Mouse (Mus musculus) neural tube, embryonic 14.5 days (tissue): Measurements from ENCODE around the gene Tulp4. TPM values are rescaled to one million over a fixed set of nuclear protein-coding genes. Genes with fewer than 3 reads are reported as not detected.

ENCODE experiments used
- ATAC-seq: fragments of 200-750 bp; cut with Nextera tagmentation; 2 replicates; pipeline ENCODE4 v1.8.0; 2017; ENCODE audit warnings: low read depth, mild to moderate bottlenecking, moderate TSS enrichment, moderate library complexity
- H3K27ac ChIP-seq: fragments of 300-500 bp; sonication (generic); 2 replicates; pipeline ENCODE4 v1.5.1; 2014; ENCODE audit warnings: low read depth, mild to moderate bottlenecking, control low read depth, low read length, moderate library complexity, mixed read lengths
- H3K27me3 ChIP-seq: fragments of 300-500 bp; sonication (generic); 2 replicates; pipeline ENCODE4 v1.6.1; 2014; ENCODE audit warnings: low read length; ENCODE audit not compliant: control insufficient read depth, insufficient read depth
- H3K36me3 ChIP-seq: fragments of 300-500 bp; sonication (generic); 2 replicates; pipeline ENCODE4 v1.6.1; 2014; ENCODE audit warnings: low read length, mixed read lengths; ENCODE audit not compliant: control insufficient read depth, insufficient read depth
- H3K4me1 ChIP-seq: fragments of 300-500 bp; sonication (generic); 2 replicates; pipeline ENCODE4 v1.6.1; 2014; ENCODE audit warnings: low read length; ENCODE audit not compliant: control insufficient read depth, insufficient read depth
- H3K4me2 ChIP-seq: fragments of 300-500 bp; sonication (generic); 2 replicates; pipeline ENCODE4 v1.6.1; 2014; ENCODE audit warnings: mild to moderate bottlenecking, low read depth, low read length, control low read depth
- H3K4me3 ChIP-seq: fragments of 300-500 bp; sonication (generic); 2 replicates; pipeline ENCODE4 v1.5.1; 2014; ENCODE audit warnings: low read depth, low read length, control low read depth, mixed read lengths
- H3K9ac ChIP-seq: fragments of 300-500 bp; sonication (generic); replicated peaks from 2 replicates; pipeline ENCODE4 v1.6.1; 2014; ENCODE audit warnings: low read depth, mild to moderate bottlenecking, control low read depth, low read length, mixed read lengths
- H3K9me3 ChIP-seq: fragments of 300-500 bp; sonication (generic); 2 replicates; pipeline ENCODE4 v1.6.1; 2016; ENCODE audit warnings: low read length; ENCODE audit not compliant: control insufficient read depth
- WGBS: fragments of 180-500 bp; shearing (Covaris S2); extraction: QIAGEN DNeasy Blood & Tissue Kit; methylation state at CpG from one replicate; pipeline ENCODE4 v1.1.7; 2014; 5-methylcytosine and 5-hydroxymethylcytosine counted together
- polyA plus RNA-seq: library from polyadenylated mRNA; unstranded; fragments of >200 nt; fragmentation: Nextera tagmentation; extraction: Ambion mirVana; gene quantifications from 2 replicates; pipeline ENCODE4 v1.2.1, GENCODE M21; 2014

The Tulp4 gene
- polyA plus RNA-seq, 1 experiment from 2014 or later = 238 TPM

- Histone ChIP-seq H3K4me3 (no peak overlapping the region), H3K36me3 (peaks cover 9% of the 10 kb centered on the region; the same call in 1 of the 2 replicates), H3K27me3 (no peaks in the 10 kb centered on the region), H3K4me1 (peaks cover 18% of the 10 kb centered on the region), H3K27ac (no peak overlapping the region), H3K9ac (no peak overlapping the region), H3K4me2 (no peak overlapping the region), H3K9me3 (no peaks in the 10 kb centered on the region)
- no peak for ATAC-seq
- 90% methylated on average over 6 of the region's 6 CpGs for WGBS
These were observed 7.4 kb downstream of the Tulp4 start for GRCm38 (mm10) chr17:6113653-6114052.

GRCm38 (mm10) chr17:6115085-6115484, 8.8 kb downstream of the Tulp4 start:
- Histone ChIP-seq H3K9me3 (no peaks in the 10 kb centered on the region), H3K36me3 (peaks cover 5% of the 10 kb centered on the region; the same call in 1 of the 2 replicates), H3K27me3 (no peaks in the 10 kb centered on the region), H3K4me1 (peaks cover 7% of the 10 kb centered on the region; the same call in 1 of the 2 replicates), H3K4me3 (no peak overlapping the region), H3K4me2 (no peak overlapping the region), H3K9ac (no peak overlapping the region), H3K27ac (no peak overlapping the region)
- ATAC-seq = no peak
- WGBS = 95% methylated on average over 9 of the region's 9 CpGs

GRCm38 (mm10) chr17:6117148-6117725, 11.0 kb downstream of the Tulp4 start:
- WGBS = 70% methylated on average over 4 of the region's 4 CpGs
- H3K4me1 ChIP-seq = 0 out of 2 replicates have a peak, but pooled peaks cover 3% of the 10 kb centered on the region
- H3K27me3 ChIP-seq = no peaks in the 10 kb centered on the region
- no peak for ATAC-seq
- H3K9me3 ChIP-seq = no peaks in the 10 kb centered on the region
- H3K27ac ChIP-seq = no peak overlapping the region
- no peak overlapping the region for H3K9ac ChIP-seq
- peaks cover 7% of the 10 kb centered on the region for H3K36me3 ChIP-seq
- H3K4me3 ChIP-seq = no peak overlapping the region
- H3K4me2 ChIP-seq = no peak overlapping the region

GRCm38 (mm10) chr17:6117917-6118316, 11.7 kb downstream of the Tulp4 start:
- no peaks in the 10 kb centered on the region for H3K27me3 ChIP-seq
- H3K27ac ChIP-seq = no peak overlapping the region
- H3K9me3 ChIP-seq = no peaks in the 10 kb centered on the region
- H3K4me3 ChIP-seq = no peak overlapping the region
- WGBS = 74% methylated on average over 3 of the region's 3 CpGs
- H3K36me3 ChIP-seq = peaks cover 14% of the 10 kb centered on the region
- H3K4me2 ChIP-seq = no peak overlapping the region
- 0 out of 2 replicates have a peak, but pooled peaks cover 3% of the 10 kb centered on the region for H3K4me1 ChIP-seq
- no peak overlapping the region for H3K9ac ChIP-seq
- no peak for ATAC-seq

- 92% methylated on average over 4 of the region's 4 CpGs for WGBS
- no peaks in the 10 kb centered on the region for H3K27me3 ChIP-seq
- peaks cover 14% of the 10 kb centered on the region for H3K36me3 ChIP-seq
- H3K4me1 ChIP-seq = 0 out of 2 replicates have a peak, but pooled peaks cover 3% of the 10 kb centered on the region
- no peak overlapping the region for H3K9ac ChIP-seq
- H3K9me3 ChIP-seq = no peaks in the 10 kb centered on the region
- ATAC-seq = no peak
- H3K4me3 ChIP-seq = no peak overlapping the region
- H3K27ac ChIP-seq = no peak overlapping the region
- no peak overlapping the region for H3K4me2 ChIP-seq
These were observed 12.6 kb downstream of the Tulp4 start for GRCm38 (mm10) chr17:6118861-6119260.

GRCm38 (mm10) chr17:6123776-6124175, 17.5 kb downstream of the Tulp4 start:
- no peak overlapping the region for H3K4me3 ChIP-seq
- no peak overlapping the region for H3K27ac ChIP-seq
- H3K9ac ChIP-seq = no peak overlapping the region
- no peaks in the 10 kb centered on the region for H3K27me3 ChIP-seq
- 96% methylated on average over 4 of the region's 4 CpGs for WGBS
- ATAC-seq = no peak
- H3K36me3 ChIP-seq = peaks cover 12% of the 10 kb centered on the region
- H3K4me1 ChIP-seq = no peaks in the 10 kb centered on the region
- H3K9me3 ChIP-seq = no peaks in the 10 kb centered on the region
- H3K4me2 ChIP-seq = no peak overlapping the region

GRCm38 (mm10) chr17:6125441-6125840, 19.2 kb downstream of the Tulp4 start:
- peaks cover 12% of the 10 kb centered on the region for H3K36me3 ChIP-seq
- WGBS = 100% methylated on average over 3 of the region's 3 CpGs
- ATAC-seq = no peak
- no peaks in the 10 kb centered on the region for H3K27me3 ChIP-seq
- H3K4me3 ChIP-seq = no peak overlapping the region
- no peaks in the 10 kb centered on the region for H3K4me1 ChIP-seq
- H3K27ac ChIP-seq = no peak overlapping the region
- H3K9me3 ChIP-seq = no peaks in the 10 kb centered on the region
- H3K4me2 ChIP-seq = no peak overlapping the region
- no peak overlapping the region for H3K9ac ChIP-seq

- Histone ChIP-seq H3K4me2 (no peak overlapping the region), H3K9ac (no peak overlapping the region), H3K27ac (no peak overlapping the region), H3K4me1 (no peaks in the 10 kb centered on the region), H3K36me3 (0 out of 2 replicates have a peak, but pooled peaks cover 3% of the 10 kb centered on the region), H3K4me3 (no peak overlapping the region), H3K27me3 (no peaks in the 10 kb centered on the region), H3K9me3 (no peaks in the 10 kb centered on the region)
- WGBS = 67% methylated on average over 3 of the region's 3 CpGs
- ATAC-seq = no peak
These were observed 21.8 kb downstream of the Tulp4 start for GRCm38 (mm10) chr17:6128039-6128438.

- H3K27me3 ChIP-seq = no peaks in the 10 kb centered on the region
- H3K4me2 ChIP-seq = no peak overlapping the region
- H3K9me3 ChIP-seq = no peaks in the 10 kb centered on the region
- H3K9ac ChIP-seq = no peak overlapping the region
- 78% methylated on average over 4 of the region's 4 CpGs for WGBS
- no peak for ATAC-seq
- no peak overlapping the region for H3K4me3 ChIP-seq
- H3K4me1 ChIP-seq = no peaks in the 10 kb centered on the region
- no peak overlapping the region for H3K27ac ChIP-seq
- 0 out of 2 replicates have a peak, but pooled peaks cover 2% of the 10 kb centered on the region for H3K36me3 ChIP-seq
These were observed 23.1 kb downstream of the Tulp4 start for GRCm38 (mm10) chr17:6129361-6129760.
